Mouse (Mus musculus) MEL (cell line): ENCODE results near the gene Zdhhc14. TPM values are rescaled to one million over a fixed set of nuclear protein-coding genes. Genes with fewer than 3 reads are reported as not detected.

Source experiments
- DNase-seq: peaks from one replicate; pipeline ENCODE4 v3.0.0; 2011; ENCODE audit warnings: low read depth, low spot score
- H3K27ac ChIP-seq: 2 replicates; pipeline ENCODE4 v1.5.1; 2012; ENCODE audit warnings: low read depth, mild to moderate bottlenecking, control low read depth, low read length, moderate library complexity; ENCODE audit not compliant: control insufficient read depth
- H3K27me3 ChIP-seq, 2 experiments: fragments of 150-350 bp in 1 of 2; sonication (generic) in 1 of 2; 2 replicates each; pipeline ENCODE4 v1.6.1; 2012; ENCODE audit warnings: low read length in 2 of 2, mild to moderate bottlenecking in 2 of 2, improper control_type of control experiment in 1 of 2, moderate library complexity in 1 of 2; ENCODE audit not compliant: insufficient read depth in 2 of 2, control insufficient read depth in 1 of 2
- H3K36me3 ChIP-seq, 2 experiments: 2 replicates each; pipeline ENCODE4 v1.6.1; 2012 to 2014; ENCODE audit warnings: low read length in 2 of 2, improper control_type of control experiment in 1 of 2, inconsistent platforms in 1 of 2, mild to moderate bottlenecking in 1 of 2; ENCODE audit not compliant: insufficient read depth in 2 of 2, control insufficient read depth in 1 of 2
- H3K4me1 ChIP-seq, 2 experiments: fragments of 150-350 bp in 1 of 2; sonication (generic) in 1 of 2; 2 replicates each; pipeline ENCODE4 v1.6.1; 2012; ENCODE audit warnings: low read length in 2 of 2, improper control_type of control experiment in 1 of 2, mild to moderate bottlenecking in 1 of 2; ENCODE audit not compliant: insufficient read depth in 2 of 2, control insufficient read depth in 1 of 2
- H3K4me3 ChIP-seq, 2 experiments: fragments of 150-350 bp in 1 of 2; sonication (generic) in 1 of 2; 2 replicates each; pipeline ENCODE4 v1.5.1; 2012; ENCODE audit warnings: low read depth in 2 of 2, low read length in 2 of 2, mild to moderate bottlenecking in 2 of 2, moderate library complexity in 2 of 2, control low read depth in 1 of 2, improper control_type of control experiment in 1 of 2; ENCODE audit not compliant: control insufficient read depth in 1 of 2, insufficient read depth in 1 of 2
- H3K79me2 ChIP-seq: 2 replicates; pipeline ENCODE4 v1.6.1; 2012; ENCODE audit warnings: mild to moderate bottlenecking, low read length, moderate library complexity; ENCODE audit not compliant: control insufficient read depth, poor library complexity, insufficient read depth
- H3K9ac ChIP-seq: 2 replicates; pipeline ENCODE4 v1.6.1; 2012; ENCODE audit warnings: low read depth, mild to moderate bottlenecking, control low read depth, low read length, moderate library complexity; ENCODE audit not compliant: control insufficient read depth, poor library complexity, severe bottlenecking
- H3K9me3 ChIP-seq: fragments of 150-350 bp; sonication (generic); replicated peaks from 2 replicates; pipeline ENCODE4 v1.6.1; 2012; ENCODE audit warnings: mild to moderate bottlenecking, low read length, improper control_type of control experiment, moderate library complexity; ENCODE audit not compliant: insufficient read depth
- BHLHE40 ChIP-seq: IDR thresholded peaks from 2 replicates; pipeline ENCODE4 v1.6.1; 2012; ENCODE audit warnings: low read depth, mild to moderate bottlenecking, inconsistent platforms, low read length, improper control_type of control experiment, borderline replicate concordance
- CHD1 ChIP-seq: IDR thresholded peaks from 2 replicates; pipeline ENCODE4 v1.6.1; 2012; ENCODE audit warnings: low read depth, mild to moderate bottlenecking, inconsistent platforms, low read length, improper control_type of control experiment
- EP300 ChIP-seq, 2 experiments: IDR thresholded peaks; 2 replicates each; pipeline ENCODE4 v1.6.1; 2011; ENCODE audit warnings: improper control_type of control experiment in 2 of 2, low read length in 2 of 2, low read depth in 1 of 2, mild to moderate bottlenecking in 1 of 2
- GABPA ChIP-seq: IDR thresholded peaks from 2 replicates; pipeline ENCODE4 v1.6.1; 2012; ENCODE audit warnings: low read depth, mild to moderate bottlenecking, inconsistent platforms, low read length, improper control_type of control experiment, moderate library complexity
- GATA1 ChIP-seq: IDR thresholded peaks from 2 replicates; pipeline ENCODE4 v1.6.1; 2011; ENCODE audit warnings: low read depth, low read length, improper control_type of control experiment
- JUND ChIP-seq: IDR thresholded peaks from 2 replicates; pipeline ENCODE4 v1.6.1; 2011; ENCODE audit warnings: low read depth, mild to moderate bottlenecking, improper control_type of control experiment, low read length
- KAT2A ChIP-seq: conservative IDR thresholded peaks from 2 replicates; pipeline ENCODE4 v1.6.1; 2012; ENCODE audit warnings: low read depth, low read length, improper control_type of control experiment, inconsistent platforms
- MAX ChIP-seq: IDR thresholded peaks from 2 replicates; pipeline ENCODE4 v1.6.1; 2011; ENCODE audit warnings: low read length, improper control_type of control experiment
- MYC ChIP-seq: IDR thresholded peaks from 2 replicates; pipeline ENCODE4 v1.6.1; 2011; ENCODE audit warnings: low read depth, mild to moderate bottlenecking, low read length, improper control_type of control experiment, moderate library complexity
- POLR2AphosphoS5 ChIP-seq: IDR thresholded peaks from 2 replicates; pipeline ENCODE4 v1.6.1; 2012; ENCODE audit warnings: low read depth, borderline replicate concordance, mild to moderate bottlenecking, inconsistent platforms, low read length, moderate library complexity, mixed read lengths
- SMC3 ChIP-seq: IDR thresholded peaks from 2 replicates; pipeline ENCODE4 v1.6.1; 2011; ENCODE audit warnings: low read depth, low read length, improper control_type of control experiment
- TBP ChIP-seq: IDR thresholded peaks from 2 replicates; pipeline ENCODE4 v1.8.0; 2011; ENCODE audit warnings: low read depth, low read length, improper control_type of control experiment
- ZKSCAN1 ChIP-seq: IDR thresholded peaks from 2 replicates; pipeline ENCODE4 v1.6.1; 2012; ENCODE audit warnings: low read depth, mild to moderate bottlenecking, inconsistent platforms, low read length, improper control_type of control experiment, moderate library complexity
- polyA plus RNA-seq, 2 experiments: library from polyadenylated mRNA; stranded (reverse) in 1 of 2; unstranded in 1 of 2; fragments of >175 nt in 1 of 2; fragments of >200 nt in 1 of 2; gene quantifications; 2 replicates each; pipeline versions ENCODE4 v1.2.1 to v1.2.4; 2012; ENCODE audit warnings: low replicate concordance in 2 of 2, low read depth in 1 of 2; ENCODE audit not compliant: insufficient read length in 2 of 2, insufficient read depth in 1 of 2, missing spikeins in 1 of 2
- total RNA-seq: library from RNA; depleted of rRNA; stranded (reverse); fragments of 300-350 nt; gene quantifications from 2 replicates; pipeline ENCODE4 v1.2.3, GENCODE M21; 2012

Gene Zdhhc14
- total and polyA plus RNA-seq, 3 experiments, result 3.4 to 4.9 TPM; not detected in 1

GRCm38 (mm10) chr17:5668981-5669380 is 176.6 kb downstream of the Zdhhc14 start:
- no peaks in the 10 kb centered on the region for H3K27me3 ChIP-seq
- TF ChIP-seq KAT2A, result no peak
- no peak for TF ChIP-seq ZKSCAN1
- no peak for TF ChIP-seq GABPA
- no peak for TF ChIP-seq TBP
- TF ChIP-seq SMC3, result no peak
- TF ChIP-seq GATA1, result no peak
- TF ChIP-seq BHLHE40, result no peak
- no peak for TF ChIP-seq MAX
- no peak for TF ChIP-seq CHD1
- TF ChIP-seq JUND, result no peak
- no peak for TF ChIP-seq MYC
- TF ChIP-seq, all 39 proteins: peak for 0
- Histone ChIP-seq H3K9ac (no peak overlapping the region), H3K27ac (no peak overlapping the region), H3K4me3 (no peak overlapping the region), H3K36me3 (no peaks in the 10 kb centered on the region), H3K4me1 (no peaks in the 10 kb centered on the region), H3K79me2 (no peaks in the 10 kb centered on the region), H3K9me3 (no peaks in the 10 kb centered on the region)
- DNase-seq, result no peak

GRCm38 (mm10) chr17:5675951-5676350 is 183.6 kb downstream of the Zdhhc14 start:
- no peak overlapping the region for H3K4me3 ChIP-seq
- H3K79me2 ChIP-seq, result no peaks in the 10 kb centered on the region
- TF ChIP-seq CHD1, result no peak
- no peaks in the 10 kb centered on the region for H3K4me1 ChIP-seq
- no peaks in the 10 kb centered on the region for H3K9me3 ChIP-seq
- H3K36me3 ChIP-seq, result no peaks in the 10 kb centered on the region
- no peaks in the 10 kb centered on the region for H3K27me3 ChIP-seq
- DNase-seq, result no peak
- no peak overlapping the region for H3K9ac ChIP-seq
- H3K27ac ChIP-seq, result no peak overlapping the region

- no peak overlapping the region for H3K9ac ChIP-seq
- no peaks in the 10 kb centered on the region for H3K36me3 ChIP-seq
- no peak for DNase-seq
- no peaks in the 10 kb centered on the region for H3K27me3 ChIP-seq
- TF ChIP-seq EP300 (IDR thresholded peaks at IDR 0.05; ENCODE audit: low read depth in 1 of 2, low read length in 2 of 2) (no peak), POLR2AphosphoS5 (no peak)
- H3K4me3 ChIP-seq, result no peak overlapping the region
- no peaks in the 10 kb centered on the region for H3K79me2 ChIP-seq
- no peaks in the 10 kb centered on the region for H3K9me3 ChIP-seq
- no peaks in the 10 kb centered on the region for H3K4me1 ChIP-seq
- H3K27ac ChIP-seq, result no peak overlapping the region
Measured at GRCm38 (mm10) chr17:5679315-5679714, 187.0 kb downstream of the Zdhhc14 start.
